Mouse (Mus musculus): ENCODE results near the gene Tmem52.
"Not testable (repeated sequence)": the region's sequence is repeated elsewhere in the genome, so short reads cannot be mapped to it uniquely, and the experiment has no call there.

Tmem52 gene

GRCm38 (mm10) chr4:155472716-155473290 lies 3.9 kb downstream of the Tmem52 start:
- DNase-seq (ENCODE audit: low spot score): no peak

DNA sequence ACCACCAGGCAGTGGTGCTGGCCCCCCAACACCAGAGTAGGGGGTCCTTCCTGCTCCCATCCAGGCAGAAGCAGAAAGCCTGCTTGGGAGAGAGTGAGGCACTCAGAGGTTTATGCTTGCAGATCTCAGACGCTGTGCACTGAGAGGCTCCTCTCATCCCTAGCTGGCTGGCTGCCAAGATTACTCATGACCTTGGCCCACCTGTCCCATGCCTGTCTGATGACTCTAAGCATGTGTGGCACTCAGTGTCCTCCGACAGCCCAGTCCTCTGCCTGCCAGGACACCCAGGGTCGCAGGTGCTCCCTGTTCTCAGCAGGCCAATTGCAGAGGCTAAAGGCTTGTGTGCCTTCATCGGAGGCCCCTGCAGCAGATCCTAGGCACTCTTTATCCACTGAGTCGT lies 4.4 kb downstream of the Tmem52 start:
- DNase-seq (ENCODE audit: low spot score): no peak

DNA sequence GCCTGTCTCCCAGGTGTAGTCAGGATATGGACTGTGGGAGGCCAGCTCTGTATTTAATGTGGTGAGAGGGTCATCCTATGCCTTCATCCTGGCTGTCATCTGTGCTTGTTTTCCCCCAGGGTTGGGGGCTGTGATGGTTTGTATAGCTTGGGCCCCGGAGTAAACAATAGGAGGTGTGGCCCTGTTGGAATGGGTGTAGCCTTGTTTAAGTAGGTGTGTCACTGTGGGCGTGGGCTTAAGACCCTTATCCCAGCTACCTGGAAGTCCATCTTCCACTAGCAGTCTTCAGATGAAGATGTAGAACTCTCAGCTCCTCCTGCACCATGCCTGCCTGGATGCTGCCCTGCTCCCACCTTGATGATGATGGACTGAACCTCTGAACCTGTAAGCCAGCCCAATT lies 4.9 kb downstream of the Tmem52 start:
- not testable (repeated sequence) for DNase-seq (ENCODE audit: low spot score)

DNA sequence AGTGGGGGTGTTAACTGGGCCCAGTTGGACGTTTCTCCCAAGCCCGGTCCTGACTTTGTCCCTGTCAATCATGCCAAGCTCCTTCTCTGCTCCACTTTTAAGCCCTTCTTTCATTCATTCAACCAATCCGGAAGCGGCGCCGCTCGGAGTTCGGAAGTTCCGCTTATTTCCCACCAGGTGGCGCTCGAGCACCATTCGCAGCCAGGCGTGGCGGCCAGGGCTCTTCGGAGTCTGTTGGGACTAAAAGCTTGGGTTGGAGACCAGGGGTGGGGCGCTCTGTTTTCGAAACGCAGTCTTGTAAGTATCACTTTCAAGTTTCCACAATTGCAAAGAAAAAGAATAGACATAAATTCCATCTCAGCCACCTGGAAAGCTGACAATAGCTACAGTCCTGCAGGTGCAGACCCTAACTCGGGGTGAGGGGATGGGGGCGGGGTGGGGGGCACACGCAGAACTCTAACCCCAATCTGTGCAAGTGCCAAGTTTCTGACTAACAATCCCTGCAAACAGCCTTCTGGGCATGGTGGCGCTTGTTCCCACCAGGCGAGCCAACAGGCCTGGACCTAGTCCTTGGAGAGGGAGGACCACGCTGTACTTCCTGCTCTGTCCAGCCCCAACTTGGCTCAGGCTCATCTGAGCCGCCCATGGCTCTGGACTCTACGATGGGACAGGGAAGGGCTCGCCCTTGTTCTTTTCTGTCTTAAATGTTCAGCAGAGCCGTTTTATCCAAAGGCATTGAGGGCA lies 12.6 kb downstream of the Tmem52 start:
- peak; percentile 76 for DNase-seq (ENCODE audit: low spot score)

DNA sequence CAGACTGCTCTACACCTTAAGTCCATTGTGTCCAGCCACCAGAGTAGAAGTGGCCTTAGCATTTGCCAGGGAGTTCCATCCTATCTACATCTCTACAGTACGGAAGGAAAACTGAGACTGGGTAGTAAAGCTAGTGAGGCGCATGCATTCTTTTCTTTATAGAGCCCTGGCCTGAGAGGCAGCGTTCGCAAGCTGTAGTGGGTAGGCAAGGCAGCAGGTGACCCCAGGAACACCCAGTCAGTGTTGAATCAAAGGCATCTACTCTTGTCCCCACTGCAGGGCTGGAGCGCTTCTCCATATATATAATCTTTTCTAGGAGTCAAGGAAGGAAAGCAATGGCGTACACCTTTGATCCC lies 13.2 kb downstream of the Tmem52 start:
- no peak for DNase-seq (ENCODE audit: low spot score)

- no peak for DNase-seq (ENCODE audit: low spot score)
These were observed 14.0 kb downstream of the Tmem52 start for GRCm38 (mm10) chr4:155482733-155483540.

- no peak for DNase-seq (ENCODE audit: low spot score)
These were observed 16.6 kb downstream of the Tmem52 start for GRCm38 (mm10) chr4:155485521-155485920.

GRCm38 (mm10) chr4:155487746-155488145 lies 18.8 kb downstream of the Tmem52 start:
- DNase-seq (ENCODE audit: low spot score): no peak

DNA sequence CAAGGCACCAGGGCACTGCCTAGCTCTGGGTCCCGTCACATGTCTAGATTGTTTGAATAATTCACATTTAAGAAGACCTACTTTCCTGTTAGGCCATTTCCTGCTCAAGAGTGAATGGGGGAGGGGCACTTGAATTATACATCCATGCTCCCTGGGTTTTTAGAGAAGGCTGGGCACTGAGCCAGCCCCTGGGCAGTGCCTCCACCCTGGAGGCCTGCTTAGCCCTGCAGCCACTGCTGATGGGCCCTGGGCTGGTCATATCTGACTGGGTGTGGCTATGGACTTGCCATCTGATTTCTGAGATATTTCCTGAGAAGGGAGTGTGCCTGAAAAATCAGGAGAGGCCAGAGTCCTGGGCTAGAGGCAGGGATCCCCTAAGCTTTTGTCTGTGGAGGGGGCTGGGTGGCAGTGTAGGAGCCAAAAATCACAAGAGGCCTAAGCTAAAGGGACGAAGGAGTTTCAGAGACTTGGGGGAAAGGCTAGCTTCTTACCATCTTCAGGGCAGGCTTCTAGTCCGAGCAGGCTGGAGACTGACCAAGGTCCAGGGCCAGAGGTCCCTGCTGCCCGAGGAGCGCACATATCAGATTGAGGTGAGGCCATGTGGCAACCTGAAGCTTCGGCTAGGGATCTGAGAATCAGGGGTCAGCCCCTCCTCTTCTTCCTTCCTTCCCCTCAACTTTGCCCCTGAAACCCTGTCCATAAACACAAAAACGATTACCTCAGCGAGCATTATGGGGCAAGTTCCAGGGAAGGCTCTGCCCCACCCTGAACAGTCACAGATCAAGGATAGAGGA lies 19.5 kb downstream of the Tmem52 start:
- DNase-seq (ENCODE audit: low spot score): peak; percentile 57

DNA sequence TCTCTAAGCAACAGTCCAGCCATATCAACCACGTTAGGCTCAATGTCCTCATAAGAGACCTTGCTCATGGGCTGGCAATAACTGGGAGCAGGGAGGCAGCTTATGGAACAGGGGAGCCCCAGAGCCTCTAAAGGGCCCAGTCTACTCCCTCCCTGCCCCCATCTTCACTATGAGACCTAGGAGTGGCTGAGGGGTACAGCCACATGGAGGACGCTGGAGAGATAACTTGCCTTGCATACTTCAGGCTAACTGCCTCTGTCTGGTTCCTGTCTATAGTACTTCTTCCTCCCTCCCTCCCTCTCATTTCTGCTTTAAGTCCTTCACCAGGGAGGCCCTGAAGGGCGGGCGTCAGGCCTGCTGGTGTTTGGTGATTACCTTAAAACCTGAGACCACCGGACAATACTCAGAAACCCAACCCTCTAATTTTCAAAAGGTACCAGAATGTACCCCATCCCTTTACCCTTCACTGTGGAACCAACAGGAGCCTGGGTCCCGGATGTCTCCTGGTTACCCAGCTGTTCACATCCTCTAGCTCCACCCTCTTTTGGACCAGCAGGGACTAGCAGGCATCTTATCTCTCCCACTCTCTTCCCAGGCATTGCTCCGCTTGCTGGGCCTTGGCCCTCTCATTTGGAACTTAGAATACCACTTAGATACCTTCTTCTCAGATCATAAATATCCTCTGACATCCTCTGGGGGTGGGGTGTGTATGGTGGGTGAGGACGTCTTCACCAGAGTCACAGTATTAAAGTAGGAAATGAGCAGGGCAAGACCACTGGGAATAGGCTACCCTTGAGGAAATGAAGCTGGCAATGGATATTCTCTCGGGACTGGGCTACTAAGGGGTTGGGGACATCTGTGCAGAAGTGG lies 20.4 kb downstream of the Tmem52 start:
- peak; percentile 36 for DNase-seq (ENCODE audit: low spot score)

DNA sequence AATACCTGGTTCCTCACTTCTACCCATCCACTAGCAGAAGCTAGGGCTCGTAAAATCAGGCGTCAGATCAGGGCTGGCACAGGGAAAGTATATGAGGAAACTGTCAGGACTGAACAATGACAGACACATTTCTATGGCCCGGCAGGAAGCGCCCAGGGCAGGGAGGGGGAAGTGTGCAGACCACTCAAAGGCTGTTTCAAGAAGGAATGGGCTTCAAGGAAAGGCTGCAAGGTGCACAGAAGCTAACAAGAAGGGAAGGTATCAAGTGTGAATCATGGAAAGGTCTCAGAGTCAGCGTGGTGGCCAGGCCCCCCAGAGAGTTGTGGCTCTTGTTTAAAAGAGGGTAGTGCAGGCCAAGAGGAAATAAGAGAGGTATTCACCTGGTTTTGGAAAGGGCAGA lies 21.5 kb downstream of the Tmem52 start:
- no peak for DNase-seq (ENCODE audit: low spot score)

- DNase-seq (ENCODE audit: low spot score): peak; percentile 84
These were observed 22.1 kb downstream of the Tmem52 start, which contains the start of gene Gnb1 for GRCm38 (mm10) chr4:155490990-155491504. TSS of gene Gnb1 (plus strand) at chr4:155491361.

DNA sequence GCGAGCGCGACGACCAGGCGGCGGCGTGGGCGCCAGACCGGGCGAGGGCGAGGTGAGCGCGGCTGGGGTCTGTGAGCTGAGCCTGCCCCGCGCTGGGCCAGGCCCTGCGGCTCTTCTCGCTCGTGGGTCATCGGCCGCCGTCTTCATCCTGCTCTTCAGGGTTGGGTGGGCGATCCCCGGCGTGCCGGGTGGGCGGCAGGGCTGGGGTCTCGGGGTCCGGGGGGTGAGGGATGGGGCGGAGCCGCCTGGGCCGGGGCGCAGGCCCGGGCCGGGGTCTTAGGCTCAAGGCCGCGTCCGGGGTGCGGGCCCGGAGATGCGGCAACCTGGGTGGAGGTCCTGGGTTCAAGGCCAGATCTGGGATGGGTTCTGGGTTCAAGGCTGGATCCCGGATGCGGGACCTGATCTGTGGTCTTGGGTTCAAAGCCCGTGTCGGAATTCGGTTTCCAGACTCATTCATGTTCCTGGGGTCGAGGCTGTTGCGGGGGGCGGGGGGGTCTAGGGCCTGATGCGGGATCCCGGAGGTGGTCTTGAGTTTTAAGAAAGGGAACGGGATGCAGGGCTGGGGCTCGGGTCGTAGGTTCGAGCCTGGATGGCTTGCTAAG lies 22.7 kb downstream of the Tmem52 start:
- DNase-seq (ENCODE audit: low spot score): no peak

DNA sequence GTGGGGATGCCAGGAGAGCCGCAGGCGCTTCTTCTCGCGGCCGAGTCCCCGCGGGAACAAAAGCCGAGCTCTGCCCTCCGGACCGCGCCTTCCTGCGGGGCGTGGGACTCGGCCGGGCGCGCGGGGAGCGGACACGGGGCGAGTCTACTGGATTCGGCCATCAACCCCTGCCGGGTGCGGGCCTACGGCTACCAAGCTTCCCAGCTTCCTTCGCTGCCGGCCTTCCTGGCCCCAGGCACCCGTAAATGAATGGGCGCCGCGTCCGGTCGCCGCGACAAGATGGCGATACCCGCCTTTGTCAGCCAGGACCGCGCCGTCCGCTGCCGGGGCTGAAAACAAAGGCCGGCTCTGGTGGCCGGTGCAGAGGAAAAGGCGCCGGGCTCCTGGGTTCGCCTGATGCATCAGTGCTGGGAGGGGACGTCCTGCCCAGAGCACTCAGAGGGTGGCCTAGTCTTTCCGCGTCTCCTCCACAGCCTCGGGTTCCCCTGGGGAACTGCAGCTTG lies 23.3 kb downstream of the Tmem52 start:
- DNase-seq (ENCODE audit: low spot score): peak; percentile 43

GRCm38 (mm10) chr4:155494891-155495290 lies 26.0 kb downstream of the Tmem52 start:
- DNase-seq (ENCODE audit: low spot score): no peak

DNA sequence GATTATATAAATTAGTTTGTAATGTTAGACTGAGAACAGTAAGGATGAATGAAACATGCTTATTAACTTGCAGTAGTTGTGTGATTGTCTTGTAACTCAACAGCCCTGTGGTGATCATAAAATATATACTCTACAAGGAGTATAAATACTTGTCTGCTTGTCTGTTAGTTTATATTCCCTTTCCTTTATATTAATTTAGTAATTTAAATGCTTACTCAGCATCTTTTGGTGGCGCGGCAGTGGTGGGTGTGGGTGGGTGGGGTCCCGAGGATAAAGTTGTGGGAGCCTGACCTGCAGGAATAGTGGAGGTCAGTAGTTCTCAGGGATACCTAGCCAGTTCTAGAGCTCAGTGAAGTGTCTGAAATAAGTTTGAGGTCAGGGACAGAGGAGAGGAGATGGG lies 29.0 kb downstream of the Tmem52 start:
- no peak for DNase-seq (ENCODE audit: low spot score)

- DNase-seq (ENCODE audit: low spot score): no peak
These were observed 32.2 kb downstream of the Tmem52 start for GRCm38 (mm10) chr4:155501126-155501525.

- DNase-seq (ENCODE audit: low spot score): no peak
These were observed 36.2 kb downstream of the Tmem52 start for GRCm38 (mm10) chr4:155505067-155505466.

GRCm38 (mm10) chr4:155505671-155506295 lies 36.9 kb downstream of the Tmem52 start:
- DNase-seq (ENCODE audit: low spot score): no peak

- DNase-seq (ENCODE audit: low spot score): no peak
These were observed 39.7 kb downstream of the Tmem52 start for GRCm38 (mm10) chr4:155508614-155509013.

Data from c-Kit-positive CD71-positive TER-119-positive erythroid progenitor cells, embryonic 14.5 days (primary cell).